Mouse (Mus musculus): Measurements from ENCODE around the gene Hsd3b7. TPM values are rescaled to one million over a fixed set of nuclear protein-coding genes. Genes with fewer than 3 reads are reported as not detected.
"Not testable (repeated sequence)": the region's sequence is repeated elsewhere in the genome, so short reads cannot be mapped to it uniquely, and the experiment has no call there.

Hsd3b7 gene
- total and polyA plus RNA-seq, 2 experiments from 2014 or later, result 10.3 to 11.0 TPM

DNA sequence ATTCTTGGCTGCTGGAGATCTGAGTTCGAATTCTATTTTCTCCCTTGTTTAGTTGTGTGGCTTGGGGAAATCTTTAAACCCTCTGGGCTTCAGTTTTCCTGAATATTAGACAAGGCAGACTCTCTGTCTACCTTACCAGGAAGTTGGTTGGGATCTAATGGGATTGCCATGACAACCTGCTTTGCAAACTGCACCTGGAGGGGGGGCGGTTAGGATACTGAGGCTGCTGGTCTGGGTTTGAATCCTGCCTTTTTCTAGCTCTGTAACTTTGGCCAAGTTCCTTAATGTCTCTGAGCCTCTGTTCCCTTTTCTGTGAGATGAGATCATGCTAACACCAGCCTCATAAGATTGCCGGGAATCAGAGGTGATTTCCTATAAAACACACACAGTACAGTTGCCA, 22.1 kb downstream of the Hsd3b7 start:
- peak overlapping the region; percentile 68 for H3K4me2 ChIP-seq (ENCODE audit: low read depth, low read length)
- WGBS, result 91% methylated on average over 3 of the region's 3 CpGs

DNA sequence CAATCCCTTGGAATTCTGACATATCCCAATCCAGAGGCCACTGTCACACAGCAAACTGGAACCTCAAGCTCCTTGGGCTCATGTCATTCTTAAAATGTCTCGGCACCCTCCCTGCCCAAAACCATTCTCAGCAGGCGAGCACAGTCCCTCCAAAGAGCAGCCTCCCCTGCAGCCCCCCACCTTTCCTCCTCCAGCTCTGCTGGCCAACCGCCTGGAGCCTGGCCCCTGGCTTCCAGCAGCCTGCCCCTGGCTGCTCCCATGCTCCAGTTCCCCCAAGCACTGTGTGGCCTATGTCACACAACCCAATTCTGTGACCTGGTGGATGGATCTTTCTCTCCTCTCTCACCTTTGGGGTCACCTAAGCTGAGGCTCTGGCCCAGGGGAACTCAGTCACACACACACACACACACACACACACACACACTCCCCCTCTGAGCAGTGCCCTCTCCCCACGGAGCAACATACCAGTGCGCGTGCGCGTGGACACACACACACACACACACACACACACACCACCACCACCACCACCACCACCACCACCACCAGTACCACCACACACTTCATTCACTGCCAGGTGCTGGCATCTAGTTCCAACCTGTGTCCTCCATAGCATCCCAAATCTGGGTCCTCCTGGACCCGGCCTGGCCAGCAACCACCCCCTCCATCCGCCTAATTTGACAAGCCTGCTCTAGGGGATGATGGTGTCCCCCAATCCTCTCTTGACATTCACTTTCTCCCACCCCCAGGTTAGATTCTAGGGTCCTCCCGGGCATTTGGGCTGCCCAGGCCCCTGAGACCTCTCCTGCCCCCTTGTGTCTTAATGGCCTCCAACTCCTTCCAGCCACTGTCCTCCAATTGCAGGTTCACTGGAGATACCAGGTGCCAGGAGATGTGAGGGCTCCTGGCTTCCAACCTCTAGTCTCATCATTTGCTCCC, 23.1 kb downstream of the Hsd3b7 start:
- 31% methylated on average over 7 of the region's 11 CpGs for WGBS
- H3K27me3 ChIP-seq (ENCODE audit: insufficient read depth, low read length), result no peaks in the 10 kb centered on the region
- ATAC-seq (peak; percentile 27), DNase-seq (ENCODE audit: low spot score) (no peak)
- H3K9ac ChIP-seq (replicated peaks; ENCODE audit: low read length), result peak overlapping the region; percentile 82
- H3K27ac ChIP-seq, result peak overlapping the region; percentile 93
- TF ChIP-seq CTCF (IDR thresholded peaks at IDR 0.05; ENCODE audit: low read depth), result peak; percentile 49
- H3K36me3 ChIP-seq (ENCODE audit: insufficient read depth, low read length), result no peaks in the 10 kb centered on the region
- peak overlapping the region; percentile 83 for H3K4me3 ChIP-seq (ENCODE audit: low read length)
- H3K4me2 ChIP-seq (ENCODE audit: low read depth, low read length), result peak overlapping the region; percentile 68
- 0 out of 2 replicates have a peak, but pooled peaks cover 11% of the 10 kb centered on the region for H3K4me1 ChIP-seq (ENCODE audit: insufficient read depth, low read length)
- no peaks in the 10 kb centered on the region for H3K9me3 ChIP-seq (ENCODE audit: low read length)

More for the DNA sequence above, 22.1 kb downstream of the Hsd3b7 start:
- Histone ChIP-seq H3K4me3 (ENCODE audit: low read length) (peak overlapping the region; percentile 83; the same call in 1 of the 2 replicates), H3K27me3 (ENCODE audit: insufficient read depth, low read length) (no peaks in the 10 kb centered on the region), H3K9me3 (ENCODE audit: low read length) (no peaks in the 10 kb centered on the region), H3K4me1 (ENCODE audit: insufficient read depth, low read length) (0 out of 2 replicates have a peak, but pooled peaks cover 11% of the 10 kb centered on the region), H3K36me3 (ENCODE audit: insufficient read depth, low read length) (no peaks in the 10 kb centered on the region), H3K9ac (replicated peaks; ENCODE audit: low read length) (no peak overlapping the region), H3K27ac (0 out of 2 replicates have a peak overlapping the region, but pooled peaks have one; percentile 45)
- TF ChIP-seq CTCF (IDR thresholded peaks at IDR 0.05; ENCODE audit: low read depth), result no peak
- ATAC-seq (no peak), DNase-seq (ENCODE audit: low spot score) (no peak)

DNA sequence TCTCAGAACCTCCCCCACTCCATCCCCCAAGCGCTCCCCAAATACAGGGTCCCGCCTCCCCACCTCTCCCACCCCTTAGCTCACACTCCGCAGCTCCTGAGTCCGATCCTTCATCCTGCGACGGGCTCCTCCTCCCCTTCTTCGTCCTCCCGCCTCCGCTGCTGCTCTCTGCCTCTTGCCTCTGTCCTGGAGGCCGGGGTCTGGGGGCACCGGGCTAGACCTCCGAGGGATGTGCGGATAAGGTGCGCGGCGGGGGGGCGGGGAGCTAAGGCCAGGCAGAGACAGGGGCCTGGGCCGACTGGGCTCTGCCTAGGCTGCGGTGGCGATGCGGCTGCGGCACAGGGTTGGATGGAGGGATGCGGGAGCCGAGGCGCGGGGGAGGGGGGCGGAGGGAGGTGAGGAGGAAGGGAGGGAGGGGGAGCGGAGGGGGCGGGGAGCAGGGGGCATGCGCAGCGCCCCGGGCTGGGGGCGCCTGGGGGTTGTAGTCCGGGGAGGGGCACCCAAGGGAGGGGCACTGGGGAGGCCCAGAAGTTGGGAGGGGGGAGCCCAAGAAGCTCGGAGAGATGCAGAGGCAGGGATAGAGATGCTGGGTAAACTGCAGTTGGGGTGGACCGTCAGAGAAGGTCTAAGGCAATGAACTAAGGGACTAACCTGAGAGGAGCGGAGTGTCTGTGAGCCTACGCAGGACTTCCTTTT, 23.9 kb downstream of the Hsd3b7 start, which contains the start of the genes Stx4a and Stx1b:
Gene Stx4a (plus strand): TSS at position 119 of the 696 bp plus-strand sequence.
Gene Stx1b (minus strand): TSS at position 374 of the 696 bp plus-strand sequence.
- no peak for TF ChIP-seq CTCF (IDR thresholded peaks at IDR 0.05; ENCODE audit: low read depth)

DNA sequence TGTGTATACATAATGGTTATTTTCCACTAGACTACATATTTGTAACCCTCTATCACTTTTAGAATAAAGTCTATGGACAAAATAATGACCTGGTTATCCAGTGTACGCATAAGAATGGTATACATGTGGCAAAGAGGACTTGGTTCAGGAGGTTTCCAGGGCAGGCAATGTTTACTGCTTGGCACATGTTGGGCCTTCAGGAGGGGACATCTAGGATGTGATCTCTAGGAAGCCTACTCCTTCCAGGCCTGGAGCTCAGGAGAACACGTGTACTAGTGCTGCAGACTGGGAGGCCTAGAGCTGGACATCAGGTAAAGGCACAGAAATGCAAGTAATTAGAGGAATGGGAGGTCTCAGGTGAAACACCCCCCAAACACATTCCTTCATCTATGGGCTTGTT, 35.1 kb downstream of the Hsd3b7 start:
- Histone ChIP-seq H3K27ac (no peak overlapping the region), H3K9me3 (ENCODE audit: low read length) (no peaks in the 10 kb centered on the region), H3K4me3 (ENCODE audit: low read length) (no peak overlapping the region), H3K4me2 (ENCODE audit: low read depth, low read length) (no peak overlapping the region), H3K4me1 (ENCODE audit: insufficient read depth, low read length) (no peaks in the 10 kb centered on the region), H3K36me3 (ENCODE audit: insufficient read depth, low read length) (no peaks in the 10 kb centered on the region), H3K9ac (replicated peaks; ENCODE audit: low read length) (no peak overlapping the region), H3K27me3 (ENCODE audit: insufficient read depth, low read length) (no peaks in the 10 kb centered on the region)
- WGBS, result 96% methylated on average over 2 of the region's 2 CpGs
- no peak for TF ChIP-seq CTCF (IDR thresholded peaks at IDR 0.05; ENCODE audit: low read depth)
- DNase-seq (ENCODE audit: low spot score) (no peak), ATAC-seq (no peak)

More for the DNA sequence above, 23.9 kb downstream of the Hsd3b7 start, which contains the start of the genes Stx4a and Stx1b:
- ATAC-seq (peak; percentile 88), DNase-seq (ENCODE audit: low spot score) (peak; percentile 87)
- no peaks in the 10 kb centered on the region for H3K9me3 ChIP-seq (ENCODE audit: low read length)
- no peaks in the 10 kb centered on the region for H3K27me3 ChIP-seq (ENCODE audit: insufficient read depth, low read length)
- H3K36me3 ChIP-seq (ENCODE audit: insufficient read depth, low read length), result no peaks in the 10 kb centered on the region
- H3K27ac ChIP-seq, result peak within 1 kb of the TSS; percentile 93
- H3K4me1 ChIP-seq (ENCODE audit: insufficient read depth, low read length), result 0 out of 2 replicates have a peak, but pooled peaks cover 11% of the 10 kb centered on the region
- H3K4me3 ChIP-seq (ENCODE audit: low read length), result peak within 1 kb of the TSS; percentile 83
- 2% methylated on average over 35 of the region's 38 CpGs for WGBS
- peak within 1 kb of the TSS; percentile 82 for H3K9ac ChIP-seq (replicated peaks; ENCODE audit: low read length)
- peak within 1 kb of the TSS; percentile 68 for H3K4me2 ChIP-seq (ENCODE audit: low read depth, low read length)

DNA sequence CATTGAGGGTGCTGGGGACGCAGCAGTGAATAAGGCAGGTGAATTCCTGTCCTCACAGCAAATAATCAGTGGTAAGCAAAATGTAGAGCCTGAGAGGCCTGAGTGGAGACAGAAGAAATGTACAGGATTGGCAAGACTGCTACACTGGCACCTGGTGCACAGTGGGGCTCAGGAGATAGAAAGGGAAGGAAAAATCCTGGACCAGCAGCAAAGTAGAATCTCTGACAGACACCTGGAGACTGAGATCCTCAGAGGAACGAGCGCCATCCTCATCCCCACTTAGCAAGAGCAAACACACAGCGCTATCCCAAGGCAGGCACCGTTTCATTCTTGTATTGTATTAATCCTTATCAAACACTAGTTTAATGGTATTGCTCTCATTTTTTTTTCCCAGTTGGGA, 37.1 kb downstream of the Hsd3b7 start:
- WGBS, result 90% methylated on average over 5 of the region's 5 CpGs
- Histone ChIP-seq H3K27ac (no peak overlapping the region), H3K9me3 (ENCODE audit: low read length) (no peaks in the 10 kb centered on the region), H3K27me3 (ENCODE audit: insufficient read depth, low read length) (no peaks in the 10 kb centered on the region), H3K9ac (replicated peaks; ENCODE audit: low read length) (no peak overlapping the region), H3K4me3 (ENCODE audit: low read length) (no peak overlapping the region), H3K4me2 (ENCODE audit: low read depth, low read length) (no peak overlapping the region), H3K4me1 (ENCODE audit: insufficient read depth, low read length) (no peaks in the 10 kb centered on the region), H3K36me3 (ENCODE audit: insufficient read depth, low read length) (no peaks in the 10 kb centered on the region)
- ATAC-seq, result no peak
- DNase-seq (ENCODE audit: low spot score), result no peak
- no peak for TF ChIP-seq CTCF (IDR thresholded peaks at IDR 0.05; ENCODE audit: low read depth)

DNA sequence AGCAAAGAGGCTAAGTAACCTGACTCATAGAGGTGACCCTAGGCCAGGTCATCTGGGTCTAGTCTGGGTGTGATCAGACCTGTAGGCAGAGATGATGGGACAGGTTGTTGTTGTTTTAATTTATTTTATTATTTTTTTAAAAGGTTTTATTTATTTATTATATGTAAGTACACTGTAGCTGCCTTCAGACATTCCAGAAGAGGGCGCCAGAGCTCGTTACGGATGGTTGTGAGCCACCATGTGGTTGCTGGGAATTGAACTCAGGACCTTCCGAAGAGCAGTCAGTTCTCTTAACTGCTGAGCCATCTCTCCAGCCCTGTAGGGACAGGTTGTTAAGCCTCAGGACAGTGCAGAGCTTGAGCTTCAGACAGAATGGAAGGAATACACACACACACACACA, 37.5 kb downstream of the Hsd3b7 start:
- not testable (repeated sequence) for H3K27me3 ChIP-seq (ENCODE audit: insufficient read depth, low read length); H3K4me1 ChIP-seq (ENCODE audit: insufficient read depth, low read length); DNase-seq (ENCODE audit: low spot score); H3K36me3 ChIP-seq (ENCODE audit: insufficient read depth, low read length); H3K4me3 ChIP-seq (ENCODE audit: low read length); H3K9ac ChIP-seq (replicated peaks; ENCODE audit: low read length); H3K27ac ChIP-seq; H3K9me3 ChIP-seq (ENCODE audit: low read length); ATAC-seq; H3K4me2 ChIP-seq (ENCODE audit: low read depth, low read length)
- 79% methylated on average over 4 of the region's 4 CpGs for WGBS

DNA sequence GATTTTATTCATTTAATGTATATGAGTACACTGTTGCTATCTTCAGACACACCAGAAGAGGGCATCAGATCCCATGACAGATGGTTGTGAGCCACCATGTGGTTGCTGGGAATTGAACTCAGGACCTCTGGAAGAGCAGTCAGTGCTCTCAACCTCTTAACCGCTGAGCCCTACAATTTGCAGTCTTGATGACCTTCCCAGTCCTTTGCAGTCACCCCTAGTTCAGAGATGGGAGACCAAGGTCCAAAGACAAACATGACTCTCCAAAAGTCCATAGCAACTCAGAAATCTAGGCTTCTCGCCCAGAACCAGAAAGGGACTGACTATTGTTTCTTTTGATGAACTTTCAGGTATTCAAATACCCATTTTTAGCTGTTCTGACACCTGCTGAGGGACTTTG, 39.6 kb downstream of the Hsd3b7 start:
- WGBS, result 78% methylated on average over 2 of the region's 2 CpGs
- not testable (repeated sequence) for H3K4me1 ChIP-seq (ENCODE audit: insufficient read depth, low read length); H3K4me3 ChIP-seq (ENCODE audit: low read length); ATAC-seq; H3K9me3 ChIP-seq (ENCODE audit: low read length); H3K27me3 ChIP-seq (ENCODE audit: insufficient read depth, low read length); DNase-seq (ENCODE audit: low spot score); H3K9ac ChIP-seq (replicated peaks; ENCODE audit: low read length)
- Histone ChIP-seq H3K36me3 (ENCODE audit: insufficient read depth, low read length) (0 out of 2 replicates have a peak, but pooled peaks cover 13% of the 10 kb centered on the region), H3K27ac (peak overlapping the region; percentile 95), H3K4me2 (ENCODE audit: low read depth, low read length) (0 out of 2 replicates have a peak overlapping the region, but pooled peaks have one; percentile 96)

All from hindbrain, postnatal 0 days (tissue).